Mouse (Mus musculus) liver, postnatal 0 days (tissue): ENCODE data around the gene Eif3l. TPM values are rescaled to one million over a fixed set of nuclear protein-coding genes. Genes with fewer than 3 reads are reported as not detected.

Experiments
- ATAC-seq: fragments of 200-750 bp; cut with Nextera tagmentation; 2 replicates; pipeline ENCODE4 v1.8.0; 2017; ENCODE audit warnings: mild to moderate bottlenecking, moderate library complexity
- DNase-seq: peaks from one replicate; pipeline ENCODE4 v3.0.0-alpha.2; 2016
- H3K27ac ChIP-seq: fragments of 300-500 bp; sonication (generic); 2 replicates; pipeline ENCODE4 v1.5.1; 2014; ENCODE audit warnings: antibody characterized with exemption, moderate library complexity, mild to moderate bottlenecking, low read depth
- H3K27me3 ChIP-seq: fragments of 300-500 bp; sonication (generic); 2 replicates; pipeline ENCODE4 v1.6.1; 2014; ENCODE audit warnings: low read length, control low read depth, mixed read lengths; ENCODE audit not compliant: insufficient read depth
- H3K36me3 ChIP-seq: fragments of 300-500 bp; sonication (generic); replicated peaks from 2 replicates; pipeline ENCODE4 v1.6.1; 2014; ENCODE audit warnings: mild to moderate bottlenecking, control low read depth, low read length, moderate library complexity, mixed read lengths; ENCODE audit not compliant: insufficient read depth
- H3K4me1 ChIP-seq: fragments of 300-500 bp; sonication (generic); 2 replicates; pipeline ENCODE4 v1.6.1; 2014; ENCODE audit warnings: antibody characterized with exemption, mild to moderate bottlenecking, control low read depth; ENCODE audit not compliant: insufficient read depth
- H3K4me2 ChIP-seq: fragments of 300-500 bp; sonication (generic); 2 replicates; pipeline ENCODE4 v1.6.1; 2014; ENCODE audit warnings: low read depth, mild to moderate bottlenecking, low read length, moderate library complexity, mixed read lengths
- H3K4me3 ChIP-seq: fragments of 300-500 bp; sonication (generic); 2 replicates; pipeline ENCODE4 v1.5.1; 2014; ENCODE audit warnings: low read depth, low read length
- H3K9ac ChIP-seq: fragments of 300-500 bp; sonication (generic); replicated peaks from 2 replicates; pipeline ENCODE4 v1.6.1; 2014; ENCODE audit warnings: mild to moderate bottlenecking, moderate library complexity
- H3K9me3 ChIP-seq: fragments of 300-500 bp; sonication (generic); 2 replicates; pipeline ENCODE4 v1.6.1; 2016; ENCODE audit warnings: mild to moderate bottlenecking, control low read depth, low read length, mixed read lengths
- CTCF ChIP-seq: sonication (generic); IDR thresholded peaks from 2 replicates; pipeline ENCODE4 v1.5.1; 2016; ENCODE audit warnings: antibody characterized with exemption, low read depth
- EP300 ChIP-seq: IDR thresholded peaks from 2 replicates; pipeline ENCODE4 v1.6.1; 2016; ENCODE audit warnings: antibody characterized with exemption, low read depth, mild to moderate bottlenecking
- WGBS: fragments of 180-500 bp; shearing (Covaris S2); extraction: QIAGEN DNeasy Blood & Tissue Kit; methylation state at CpG from one replicate; pipeline ENCODE4 v1.1.7; 2014; ENCODE audit not compliant: insufficient replicate concordance; 5-methylcytosine and 5-hydroxymethylcytosine counted together
- polyA plus RNA-seq: library from polyadenylated mRNA; unstranded; fragments of >200 nt; fragmentation: Nextera tagmentation; extraction: Ambion mirVana; gene quantifications from 2 replicates; pipeline ENCODE4 v1.2.1, GENCODE M21; 2015

The Eif3l gene
- polyA plus RNA-seq, 1 experiment from 2014 or later = 76.4 TPM

GRCm38 (mm10) chr15:79097135-79097534, 22.2 kb downstream of the Eif3l start:
- 34% methylated on average over 2 of the region's 2 CpGs for WGBS
- no peak overlapping the region for H3K27ac ChIP-seq
- no peak overlapping the region for H3K4me3 ChIP-seq
- ATAC-seq (no peak), DNase-seq (no peak)
- H3K4me2 ChIP-seq = no peak overlapping the region
- no peaks in the 10 kb centered on the region for H3K9me3 ChIP-seq
- no peak for TF ChIP-seq CTCF
- TF ChIP-seq EP300 = no peak
- H3K4me1 ChIP-seq = peaks cover 9% of the 10 kb centered on the region
- H3K36me3 ChIP-seq = peaks cover 22% of the 10 kb centered on the region
- H3K9ac ChIP-seq = no peak overlapping the region
- no peaks in the 10 kb centered on the region for H3K27me3 ChIP-seq

- H3K4me3 ChIP-seq = no peak overlapping the region
- no peak overlapping the region for H3K27ac ChIP-seq
- ATAC-seq (peak; percentile 47), DNase-seq (peak; percentile 24)
- H3K4me2 ChIP-seq = no peak overlapping the region
- no peaks in the 10 kb centered on the region for H3K9me3 ChIP-seq
- WGBS = 43% methylated on average over 6 of the region's 6 CpGs
- no peak overlapping the region for H3K9ac ChIP-seq
- H3K36me3 ChIP-seq = peaks cover 18% of the 10 kb centered on the region
- H3K27me3 ChIP-seq = no peaks in the 10 kb centered on the region
- TF ChIP-seq CTCF = no peak
- peaks cover 9% of the 10 kb centered on the region for H3K4me1 ChIP-seq
Measured at GRCm38 (mm10) chr15:79097611-79098025, 22.6 kb downstream of the Eif3l start.

- no peak for DNase-seq
- H3K27ac ChIP-seq = peak overlapping the region; percentile 30; the same call in 1 of the 2 replicates
- H3K9ac ChIP-seq = no peak overlapping the region
Measured at GRCm38 (mm10) chr15:79098220-79098619, 23.2 kb downstream of the Eif3l start.

GRCm38 (mm10) chr15:79098868-79099267, 23.9 kb downstream of the Eif3l start:
- Histone ChIP-seq H3K9ac (no peak overlapping the region), H3K4me3 (no peak overlapping the region), H3K27me3 (no peaks in the 10 kb centered on the region), H3K9me3 (no peaks in the 10 kb centered on the region), H3K27ac (peak overlapping the region; percentile 48; the same call in 1 of the 2 replicates), H3K4me2 (no peak overlapping the region), H3K4me1 (peaks cover 9% of the 10 kb centered on the region), H3K36me3 (peaks cover 10% of the 10 kb centered on the region)
- TF ChIP-seq CTCF (no peak), EP300 (no peak)
- ATAC-seq (peak; percentile 35; the same call in 1 of the 2 replicates), DNase-seq (no peak)
- 34% methylated on average over 7 of the region's 7 CpGs for WGBS

More at GRCm38 (mm10) chr15:79098220-79098619, 23.2 kb downstream of the Eif3l start:
- Histone ChIP-seq H3K4me3 (no peak overlapping the region), H3K36me3 (peaks cover 15% of the 10 kb centered on the region), H3K9me3 (no peaks in the 10 kb centered on the region), H3K4me2 (no peak overlapping the region), H3K4me1 (peaks cover 9% of the 10 kb centered on the region), H3K27me3 (no peaks in the 10 kb centered on the region)
- no peak for ATAC-seq
- WGBS = 70% methylated on average over 5 of the region's 5 CpGs
- TF ChIP-seq EP300 (no peak), CTCF (no peak)

GRCm38 (mm10) chr15:79099456-79099855, 24.5 kb downstream of the Eif3l start:
- peaks cover 4% of the 10 kb centered on the region for H3K36me3 ChIP-seq
- ATAC-seq (no peak), DNase-seq (no peak)
- H3K4me2 ChIP-seq = no peak overlapping the region
- no peak overlapping the region for H3K4me3 ChIP-seq
- H3K4me1 ChIP-seq = peaks cover 9% of the 10 kb centered on the region
- 51% methylated on average over 4 of the region's 4 CpGs for WGBS
- H3K9ac ChIP-seq = no peak overlapping the region
- peak overlapping the region; percentile 48; the same call in 1 of the 2 replicates for H3K27ac ChIP-seq
- H3K9me3 ChIP-seq = no peaks in the 10 kb centered on the region
- no peaks in the 10 kb centered on the region for H3K27me3 ChIP-seq
- no peak for TF ChIP-seq CTCF
- TF ChIP-seq EP300 = no peak

GRCm38 (mm10) chr15:79100391-79100790, 25.4 kb downstream of the Eif3l start:
- Histone ChIP-seq H3K9me3 (no peaks in the 10 kb centered on the region), H3K27me3 (no peaks in the 10 kb centered on the region), H3K4me1 (peaks cover 9% of the 10 kb centered on the region), H3K4me2 (no peak overlapping the region), H3K36me3 (no peaks in the 10 kb centered on the region; the same call in 1 of the 2 replicates), H3K9ac (no peak overlapping the region), H3K4me3 (no peak overlapping the region), H3K27ac (no peak overlapping the region)
- TF ChIP-seq CTCF (no peak), EP300 (no peak)
- 69% methylated on average over 4 of the region's 4 CpGs for WGBS
- DNase-seq (no peak), ATAC-seq (no peak)

- ATAC-seq (no peak), DNase-seq (no peak)
- TF ChIP-seq EP300 (no peak), CTCF (no peak)
- H3K36me3 ChIP-seq = no peaks in the 10 kb centered on the region
- no peak overlapping the region for H3K27ac ChIP-seq
- H3K9ac ChIP-seq = no peak overlapping the region
- no peak overlapping the region for H3K4me2 ChIP-seq
- H3K9me3 ChIP-seq = no peaks in the 10 kb centered on the region
- H3K4me3 ChIP-seq = no peak overlapping the region
- peaks cover 9% of the 10 kb centered on the region for H3K4me1 ChIP-seq
- H3K27me3 ChIP-seq = no peaks in the 10 kb centered on the region
Measured at GRCm38 (mm10) chr15:79101531-79101930, 26.6 kb downstream of the Eif3l start.
